Mouse (Mus musculus) kidney, adult 2 months (tissue): Measurements from ENCODE around the gene Serpine3. TPM values are rescaled to one million over a fixed set of nuclear protein-coding genes. Genes with fewer than 3 reads are reported as not detected.

Experiments
- DNase-seq: peaks from one replicate; pipeline ENCODE4 v3.0.0; 2021
- H3K27ac ChIP-seq: fragments of 200-500 bp; 2 replicates; pipeline ENCODE4 v1.5.1; 2012; ENCODE audit warnings: low read depth, low read length, control low read depth, inconsistent platforms; ENCODE audit not compliant: insufficient read depth
- H3K27me3 ChIP-seq: fragments of 200-500 bp; replicated peaks from 2 replicates; pipeline ENCODE4 v1.6.1; 2012; ENCODE audit warnings: mild to moderate bottlenecking, moderate library complexity, low read length, inconsistent platforms; ENCODE audit not compliant: control insufficient read depth, insufficient read depth
- H3K36me3 ChIP-seq: fragments of 200-500 bp; 2 replicates; pipeline ENCODE4 v1.6.1; 2012; ENCODE audit warnings: mild to moderate bottlenecking, moderate library complexity, low read length, inconsistent platforms; ENCODE audit not compliant: control insufficient read depth, insufficient read depth
- H3K4me1 ChIP-seq: fragments of 200-500 bp; 2 replicates; pipeline ENCODE4 v1.6.1; 2011; ENCODE audit warnings: low read length; ENCODE audit not compliant: control insufficient read depth, insufficient read depth
- H3K4me3 ChIP-seq: fragments of 200-500 bp; 2 replicates; pipeline ENCODE4 v1.5.1; 2011; ENCODE audit warnings: mild to moderate bottlenecking, low read depth, low read length, control low read depth; ENCODE audit not compliant: insufficient read depth
- CTCF ChIP-seq: fragments of 200-500 bp; conservative IDR thresholded peaks from 2 replicates; pipeline ENCODE4 v1.5.1; 2011; ENCODE audit warnings: low read depth, mild to moderate bottlenecking, control low read depth, low read length, moderate library complexity, mixed read lengths; ENCODE audit not compliant: insufficient read depth, insufficient read length
- POLR2A ChIP-seq: fragments of 200-500 bp; IDR thresholded peaks from one replicate; pipeline ENCODE4 v1.6.1; 2011; ENCODE audit warnings: low read depth, low read length, control low read depth
- WGBS: fragments of 180-500 bp; shearing (Covaris S2); methylation state at CpG from one replicate; pipeline ENCODE4 v1.1.7; 2018; 5-methylcytosine and 5-hydroxymethylcytosine counted together
- polyA plus RNA-seq: library from polyadenylated mRNA; depleted of rRNA; stranded (reverse); fragments of >200 nt; gene quantifications from 2 replicates; pipeline ENCODE4 v1.2.3, GENCODE M21; 2012; rRNA removed

Gene Serpine3
- polyA plus RNA-seq, 1 experiment: not detected

DNA sequence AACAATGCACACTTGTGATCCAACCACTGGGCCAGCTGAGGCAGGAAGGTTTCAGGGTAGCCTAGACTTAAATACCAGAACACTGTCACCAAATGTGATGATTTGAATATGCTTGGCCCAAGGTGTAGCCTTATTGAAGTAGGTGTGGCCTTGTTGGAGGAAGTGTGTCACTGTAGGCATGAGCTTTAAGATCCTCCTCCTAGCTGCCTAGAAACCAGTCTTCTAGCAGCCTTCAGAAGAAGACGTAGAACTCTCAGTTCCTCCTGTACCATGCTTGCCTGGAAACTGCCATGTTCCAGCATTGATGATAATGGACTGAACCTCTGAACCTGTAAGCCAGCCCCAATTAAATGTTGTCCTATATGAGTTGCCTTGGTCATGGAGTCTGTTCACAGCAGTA is 72.2 kb downstream of the Serpine3 start:
- 88% methylated on average over 1 of the region's 1 CpGs for WGBS
- Histone ChIP-seq H3K4me3 (no peak overlapping the region), H3K4me1 (no peaks in the 10 kb centered on the region), H3K27me3 (no peaks in the 10 kb centered on the region), H3K36me3 (no peaks in the 10 kb centered on the region; the same call in 1 of the 2 replicates), H3K27ac (no peak overlapping the region)
- no peak for DNase-seq
- TF ChIP-seq POLR2A: no peak
- TF ChIP-seq CTCF: no peak

Other genes with a start within 250 kb of the Serpine3 start
- 0.03 and 0.05 TPM in 2 replicates for gene Gucy1b2, start 207.4 kb upstream of the Serpine3 start, polyA plus RNA-seq
- 4.3 and 4.5 TPM in 2 replicates for gene Fam124a, start 107.9 kb upstream of the Serpine3 start, polyA plus RNA-seq
- gene Gm4131, start 96.7 kb upstream of the Serpine3 start, polyA plus RNA-seq: 1.0 and 1.6 TPM in 2 replicates
- 3.3 and 4.6 TPM in 2 replicates for gene Ints6, start 97.5 kb downstream of the Serpine3 start, polyA plus RNA-seq
- gene Wdfy2, start 174.0 kb downstream of the Serpine3 start, polyA plus RNA-seq: 7.7 and 8.3 TPM in 2 replicates